Mouse (Mus musculus): ENCODE data around the gene Cbs.

Cbs gene

GRCm38 (mm10) chr17:31636942-31637811 is at the start of gene Cbs:
Cbs (minus strand) TSS chr17:31637238.
- peak; percentile 76 for DNase-seq (ENCODE audit: extremely low spot score)

- peak; percentile 19 for DNase-seq (ENCODE audit: extremely low spot score)
Measured at GRCm38 (mm10) chr17:31686225-31686564, 49.2 kb upstream of the Cbs start.

- peak; percentile 84 for DNase-seq (ENCODE audit: extremely low spot score)
Measured at GRCm38 (mm10) chr17:31685514-31686224, 48.6 kb upstream of the Cbs start.

GRCm38 (mm10) chr17:31680450-31680849 is 43.4 kb upstream of the Cbs start:
- no peak for DNase-seq (ENCODE audit: extremely low spot score)

GRCm38 (mm10) chr17:31677507-31677906 is 40.5 kb upstream of the Cbs start, which contains the start of gene Cryaa:
Cryaa (plus strand) TSS chr17:31677807.
- no peak for DNase-seq (ENCODE audit: extremely low spot score)

GRCm38 (mm10) chr17:31674426-31674825 is 37.4 kb upstream of the Cbs start:
- DNase-seq (ENCODE audit: extremely low spot score) = no peak

GRCm38 (mm10) chr17:31672279-31672678 is 35.2 kb upstream of the Cbs start:
- no peak for DNase-seq (ENCODE audit: extremely low spot score)

GRCm38 (mm10) chr17:31671698-31672097 is 34.7 kb upstream of the Cbs start:
- no peak for DNase-seq (ENCODE audit: extremely low spot score)

- peak; percentile 77 for DNase-seq (ENCODE audit: extremely low spot score)
Measured at GRCm38 (mm10) chr17:31670163-31670562, 33.1 kb upstream of the Cbs start.

GRCm38 (mm10) chr17:31668306-31668705 is 31.3 kb upstream of the Cbs start:
- no peak for DNase-seq (ENCODE audit: extremely low spot score)

GRCm38 (mm10) chr17:31664760-31665159 is 27.7 kb upstream of the Cbs start:
- peak; percentile 79 for DNase-seq (ENCODE audit: extremely low spot score)

GRCm38 (mm10) chr17:31662855-31663254 is 25.8 kb upstream of the Cbs start:
- no peak for DNase-seq (ENCODE audit: extremely low spot score)

GRCm38 (mm10) chr17:31660661-31661250 is 23.7 kb upstream of the Cbs start:
- no peak for DNase-seq (ENCODE audit: extremely low spot score)

GRCm38 (mm10) chr17:31658468-31659185 is 21.6 kb upstream of the Cbs start, which contains the start of gene U2af1:
U2af1 (minus strand) TSS chr17:31658892.
- peak; percentile 97 for DNase-seq (ENCODE audit: extremely low spot score)

- no peak for DNase-seq (ENCODE audit: extremely low spot score)
Measured at GRCm38 (mm10) chr17:31658136-31658467, 21.1 kb upstream of the Cbs start.

GRCm38 (mm10) chr17:31657141-31657983 is 20.3 kb upstream of the Cbs start:
- no peak for DNase-seq (ENCODE audit: extremely low spot score)

- no peak for DNase-seq (ENCODE audit: extremely low spot score)
Measured at GRCm38 (mm10) chr17:31656682-31657081, 19.6 kb upstream of the Cbs start.

- DNase-seq (ENCODE audit: extremely low spot score) = no peak
Measured at GRCm38 (mm10) chr17:31655366-31655765, 18.3 kb upstream of the Cbs start.

GRCm38 (mm10) chr17:31653277-31653676 is 16.2 kb upstream of the Cbs start:
- DNase-seq (ENCODE audit: extremely low spot score) = no peak

- no peak for DNase-seq (ENCODE audit: extremely low spot score)
Measured at GRCm38 (mm10) chr17:31652152-31652551, 15.1 kb upstream of the Cbs start.

Measured in embryo, embryonic 9.5 days (tissue).